In the genomic region with DNA sequence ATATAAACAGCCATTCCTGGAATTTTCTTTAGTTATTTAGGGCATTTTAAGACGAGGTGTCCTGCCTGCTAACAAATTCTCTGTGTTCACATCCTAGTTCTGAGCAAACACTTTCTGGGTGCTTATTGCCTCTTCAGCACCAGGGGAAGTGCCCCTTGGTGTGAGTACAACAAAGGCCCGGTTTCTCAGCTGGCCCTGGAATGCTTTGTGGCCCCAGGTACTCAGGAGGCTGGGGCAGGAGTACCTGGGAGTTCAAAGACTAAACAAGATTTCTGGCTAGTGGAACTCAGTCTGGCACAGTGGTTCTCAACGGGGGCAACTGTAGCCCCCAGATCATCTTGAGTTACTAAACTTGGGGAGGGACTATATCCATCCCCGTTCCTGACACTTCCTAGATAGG, we compare ENCODE assay signal across 14 mouse cellular contexts.
"Had no signal": no experiment of that assay in that cellular context is flagged by ENCODE, and none has a peak within 500 bp of the region (broad histone marks: within the 10 kb centered on the region; RNA-seq: fewer than 3 reads in every experiment).

No protein-coding gene starts in this region.

- H3K4me1 ChIP-seq: liver, embryonic 15.5 days; midbrain, embryonic 13.5 days; neural tube, embryonic 15.5 days had no signal

- H3K9me3 ChIP-seq: limb, embryonic 10.5 days; liver, embryonic 15.5 days; midbrain, embryonic 13.5 days; neural tube, embryonic 15.5 days had no signal

- H3K4me3 ChIP-seq: left cerebral cortex, adult 2 months; limb, embryonic 10.5 days; liver, embryonic 15.5 days; midbrain, embryonic 13.5 days; myocyte; neural tube, embryonic 15.5 days had no signal

- DNase-seq: kidney, adult 2 months; kidney, postnatal 25 days; right cerebral cortex, adult 18-20 months; right cerebral cortex, postnatal 25 days; thymus, postnatal 14 days had no signal

- H3K27me3 ChIP-seq: liver, embryonic 15.5 days; midbrain, embryonic 13.5 days; neural tube, embryonic 15.5 days had no signal

- H3K9ac ChIP-seq: liver, embryonic 15.5 days; midbrain, embryonic 13.5 days; neural tube, embryonic 15.5 days had no signal

- ATAC-seq: intestine, embryonic 16.5 days; midbrain, embryonic 13.5 days had no signal

- H3K36me3 ChIP-seq: limb, embryonic 10.5 days; liver, embryonic 15.5 days; midbrain, embryonic 13.5 days; neural tube, embryonic 15.5 days had no signal

- H3K4me2 ChIP-seq: liver, embryonic 11.5 days; liver, embryonic 15.5 days; midbrain, embryonic 13.5 days; neural tube, embryonic 15.5 days had no signal

- H3K27ac ChIP-seq: left cerebral cortex, adult 2 months; limb, embryonic 10.5 days; liver, embryonic 15.5 days; midbrain, embryonic 13.5 days; neural tube, embryonic 15.5 days; stomach, postnatal 0 days had no signal
